Mouse (Mus musculus) liver, embryonic 12.5 days (tissue): ENCODE data around the gene Tom1l1. TPM values are rescaled to one million over a fixed set of nuclear protein-coding genes. Genes with fewer than 3 reads are reported as not detected.

Experiments
- ATAC-seq: fragments of 200-750 bp; cut with Nextera tagmentation; 2 replicates; pipeline ENCODE4 v1.8.0; 2017; ENCODE audit warnings: moderate number of reproducible peaks, mild to moderate bottlenecking, moderate library complexity
- H3K27ac ChIP-seq: fragments of 300-500 bp; sonication (generic); 2 replicates; pipeline ENCODE4 v1.5.1; 2016; ENCODE audit warnings: mild to moderate bottlenecking
- H3K27me3 ChIP-seq: fragments of 300-500 bp; sonication (generic); replicated peaks from 2 replicates; pipeline ENCODE4 v1.6.1; 2016; ENCODE audit warnings: mild to moderate bottlenecking, moderate library complexity
- H3K36me3 ChIP-seq: fragments of 300-500 bp; sonication (generic); 2 replicates; pipeline ENCODE4 v1.6.1; 2016; ENCODE audit warnings: mild to moderate bottlenecking, moderate library complexity
- H3K4me1 ChIP-seq: fragments of 300-500 bp; sonication (generic); 2 replicates; pipeline ENCODE4 v1.6.1; 2016
- H3K4me2 ChIP-seq: fragments of 300-500 bp; sonication (generic); 2 replicates; pipeline ENCODE4 v1.6.1; 2016; ENCODE audit warnings: mild to moderate bottlenecking, moderate library complexity
- H3K4me3 ChIP-seq: fragments of 300-500 bp; sonication (generic); 2 replicates; pipeline ENCODE4 v1.5.1; 2016; ENCODE audit warnings: mild to moderate bottlenecking, moderate library complexity
- H3K9ac ChIP-seq: fragments of 300-500 bp; sonication (generic); 2 replicates; pipeline ENCODE4 v1.6.1; 2016; ENCODE audit warnings: mild to moderate bottlenecking, moderate library complexity
- H3K9me3 ChIP-seq: fragments of 300-500 bp; sonication (generic); replicated peaks from 2 replicates; pipeline ENCODE4 v1.6.1; 2016; ENCODE audit warnings: mild to moderate bottlenecking, moderate library complexity
- WGBS: fragments of 180-500 bp; shearing (Covaris S2); methylation state at CpG from one replicate; pipeline ENCODE4 v1.1.7; 2016; ENCODE audit not compliant: insufficient replicate concordance; 5-methylcytosine and 5-hydroxymethylcytosine counted together
- polyA plus RNA-seq: library from polyadenylated mRNA; unstranded; fragments of >200 nt; fragmentation: Nextera tagmentation; extraction: Ambion mirVana; gene quantifications from 2 replicates; pipeline ENCODE4 v1.2.1, GENCODE M21; 2016

The Tom1l1 gene
- polyA plus RNA-seq, 1 experiment from 2014 or later = 60.4 TPM

- Histone ChIP-seq H3K4me1 (peaks cover 38% of the 10 kb centered on the region), H3K27ac (no peak overlapping the region), H3K4me3 (no peak overlapping the region), H3K27me3 (0 out of 2 replicates have a peak, but pooled peaks cover 16% of the 10 kb centered on the region), H3K4me2 (no peak overlapping the region), H3K9me3 (no peaks in the 10 kb centered on the region), H3K36me3 (0 out of 2 replicates have a peak, but pooled peaks cover under 1% of the 10 kb centered on the region), H3K9ac (no peak overlapping the region)
- ATAC-seq = no peak
- 78% methylated on average over 6 of the region's 6 CpGs for WGBS
Measured at GRCm38 (mm10) chr11:90690361-90690760, 2.2 kb upstream of the Tom1l1 start.

GRCm38 (mm10) chr11:90687040-90687439 lies 1.1 kb downstream of the Tom1l1 start:
- peak overlapping the region; percentile 77 for H3K4me3 ChIP-seq
- peaks cover 33% of the 10 kb centered on the region for H3K36me3 ChIP-seq
- H3K4me1 ChIP-seq = peaks cover 50% of the 10 kb centered on the region
- H3K9ac ChIP-seq = peak overlapping the region; percentile 84
- ATAC-seq = peak; percentile 78
- H3K27ac ChIP-seq = peak overlapping the region; percentile 78
- H3K27me3 ChIP-seq = no peaks in the 10 kb centered on the region
- peak overlapping the region; percentile 87 for H3K4me2 ChIP-seq
- H3K9me3 ChIP-seq = no peaks in the 10 kb centered on the region
- under 1% methylated on average over 17 of the region's 17 CpGs for WGBS

GRCm38 (mm10) chr11:90686287-90687025 lies 1.7 kb downstream of the Tom1l1 start:
- Histone ChIP-seq H3K9me3 (no peaks in the 10 kb centered on the region), H3K36me3 (peaks cover 39% of the 10 kb centered on the region), H3K27ac (peak overlapping the region; percentile 78)

GRCm38 (mm10) chr11:90685196-90685595 lies 3.0 kb downstream of the Tom1l1 start:
- WGBS = 70% methylated on average over 6 of the region's 6 CpGs
- Histone ChIP-seq H3K4me3 (peak overlapping the region; percentile 77), H3K4me1 (peaks cover 34% of the 10 kb centered on the region), H3K27ac (peak overlapping the region; percentile 55; the same call in 1 of the 2 replicates), H3K36me3 (peaks cover 52% of the 10 kb centered on the region), H3K9ac (peak overlapping the region; percentile 14; the same call in 1 of the 2 replicates), H3K9me3 (no peaks in the 10 kb centered on the region), H3K4me2 (peak overlapping the region; percentile 87), H3K27me3 (no peaks in the 10 kb centered on the region)
- ATAC-seq = no peak

More at GRCm38 (mm10) chr11:90686287-90687025, 1.7 kb downstream of the Tom1l1 start:
- H3K4me1 ChIP-seq = peaks cover 46% of the 10 kb centered on the region
- H3K4me3 ChIP-seq = peak overlapping the region; percentile 77
- no peaks in the 10 kb centered on the region for H3K27me3 ChIP-seq
- peak; percentile 77 for ATAC-seq
- peak overlapping the region; percentile 84 for H3K9ac ChIP-seq
- peak overlapping the region; percentile 87 for H3K4me2 ChIP-seq
- WGBS = 63% methylated on average over 13 of the region's 13 CpGs

GRCm38 (mm10) chr11:90684765-90685164 lies 3.4 kb downstream of the Tom1l1 start:
- H3K9ac ChIP-seq = peak overlapping the region; percentile 14; the same call in 1 of the 2 replicates
- H3K27ac ChIP-seq = peak overlapping the region; percentile 52; the same call in 1 of the 2 replicates
- peak overlapping the region; percentile 87 for H3K4me2 ChIP-seq
- no peak for ATAC-seq
- 57% methylated on average over 6 of the region's 6 CpGs for WGBS
- no peaks in the 10 kb centered on the region for H3K27me3 ChIP-seq
- H3K9me3 ChIP-seq = no peaks in the 10 kb centered on the region
- H3K36me3 ChIP-seq = peaks cover 56% of the 10 kb centered on the region
- H3K4me3 ChIP-seq = 0 out of 2 replicates have a peak overlapping the region, but pooled peaks have one; percentile 77
- peaks cover 34% of the 10 kb centered on the region for H3K4me1 ChIP-seq

GRCm38 (mm10) chr11:90681171-90681570 lies 7.0 kb downstream of the Tom1l1 start:
- H3K36me3 ChIP-seq = peaks cover 85% of the 10 kb centered on the region

GRCm38 (mm10) chr11:90678582-90678981 lies 9.6 kb downstream of the Tom1l1 start:
- Histone ChIP-seq H3K4me2 (peak overlapping the region; percentile 71), H3K4me1 (peaks cover 43% of the 10 kb centered on the region), H3K27ac (peak overlapping the region; percentile 96), H3K9me3 (no peaks in the 10 kb centered on the region), H3K36me3 (peaks cover 82% of the 10 kb centered on the region), H3K27me3 (no peaks in the 10 kb centered on the region), H3K9ac (0 out of 2 replicates have a peak overlapping the region, but pooled peaks have one; percentile 79), H3K4me3 (peak overlapping the region; percentile 66)
- 93% methylated on average over 5 of the region's 5 CpGs for WGBS
- no peak for ATAC-seq

More at GRCm38 (mm10) chr11:90681171-90681570, 7.0 kb downstream of the Tom1l1 start:
- Histone ChIP-seq H3K4me1 (peaks cover 46% of the 10 kb centered on the region), H3K9ac (no peak overlapping the region), H3K27ac (0 out of 2 replicates have a peak overlapping the region, but pooled peaks have one; percentile 8), H3K9me3 (no peaks in the 10 kb centered on the region), H3K27me3 (no peaks in the 10 kb centered on the region), H3K4me3 (no peak overlapping the region), H3K4me2 (no peak overlapping the region)
- no peak for ATAC-seq

- no peak for ATAC-seq
- 66% methylated on average over 8 of the region's 8 CpGs for WGBS
- peak overlapping the region; percentile 66 for H3K4me3 ChIP-seq
- H3K4me1 ChIP-seq = peaks cover 48% of the 10 kb centered on the region
- H3K27ac ChIP-seq = peak overlapping the region; percentile 96
- peak overlapping the region; percentile 79 for H3K9ac ChIP-seq
- peak overlapping the region; percentile 71 for H3K4me2 ChIP-seq
- H3K36me3 ChIP-seq = peaks cover 82% of the 10 kb centered on the region
- H3K27me3 ChIP-seq = no peaks in the 10 kb centered on the region
- H3K9me3 ChIP-seq = no peaks in the 10 kb centered on the region
Measured at GRCm38 (mm10) chr11:90677771-90678288, 10.3 kb downstream of the Tom1l1 start.

GRCm38 (mm10) chr11:90677027-90677426 lies 11.1 kb downstream of the Tom1l1 start:
- Histone ChIP-seq H3K4me1 (peaks cover 53% of the 10 kb centered on the region), H3K4me2 (peak overlapping the region; percentile 71), H3K9ac (peak overlapping the region; percentile 79), H3K27me3 (no peaks in the 10 kb centered on the region), H3K27ac (peak overlapping the region; percentile 96), H3K9me3 (no peaks in the 10 kb centered on the region), H3K36me3 (peaks cover 82% of the 10 kb centered on the region), H3K4me3 (peak overlapping the region; percentile 66)
- no peak for ATAC-seq
- WGBS = 85% methylated on average over 7 of the region's 7 CpGs

- Histone ChIP-seq H3K36me3 (peaks cover 78% of the 10 kb centered on the region), H3K9me3 (no peaks in the 10 kb centered on the region), H3K27ac (peak overlapping the region; percentile 96), H3K27me3 (no peaks in the 10 kb centered on the region), H3K9ac (peak overlapping the region; percentile 79), H3K4me2 (peak overlapping the region; percentile 71), H3K4me3 (peak overlapping the region; percentile 66), H3K4me1 (peaks cover 53% of the 10 kb centered on the region)
- ATAC-seq = peak; percentile 99
- WGBS = 18% methylated on average over 5 of the region's 5 CpGs
Measured at GRCm38 (mm10) chr11:90675479-90676110, 12.6 kb downstream of the Tom1l1 start.

- Histone ChIP-seq H3K4me3 (no peak overlapping the region), H3K4me2 (peak overlapping the region; percentile 29), H3K4me1 (peaks cover 60% of the 10 kb centered on the region), H3K9ac (no peak overlapping the region), H3K27ac (peak overlapping the region; percentile 69; the same call in 1 of the 2 replicates), H3K27me3 (no peaks in the 10 kb centered on the region), H3K9me3 (no peaks in the 10 kb centered on the region), H3K36me3 (peaks cover 42% of the 10 kb centered on the region)
- ATAC-seq = no peak
- 83% methylated on average over 6 of the region's 6 CpGs for WGBS
Measured at GRCm38 (mm10) chr11:90667325-90667724, 20.8 kb downstream of the Tom1l1 start.
